Mouse (Mus musculus) neutrophil, adult 5-6 weeks (primary cell): ENCODE results near the gene Gpat3. TPM values are rescaled to one million over a fixed set of nuclear protein-coding genes. Genes with fewer than 3 reads are reported as not detected.
A peak's percentile ranks its signal among the peaks of the same experiment; 100 is the strongest.

Experiments used
- ATAC-seq: fragments of 151-379, 151-347 bp; 2 replicates; pipeline ENCODE4 v1.8.0; 2017; ENCODE audit warnings: mild to moderate bottlenecking, moderate TSS enrichment; ENCODE audit not compliant: insufficient number of reproducible peaks, poor library complexity, low FRiP score, severe bottlenecking; ENCODE audit errors: extremely low read depth
- total RNA-seq: library from RNA; stranded (forward); fragments of 200-1000 nt; gene quantifications from 2 replicates; pipeline ENCODE4 v1.2.3, GENCODE M21; 2017

The Gpat3 gene
- total RNA-seq, 1 experiment from 2014 or later = 25.6 TPM

DNA sequence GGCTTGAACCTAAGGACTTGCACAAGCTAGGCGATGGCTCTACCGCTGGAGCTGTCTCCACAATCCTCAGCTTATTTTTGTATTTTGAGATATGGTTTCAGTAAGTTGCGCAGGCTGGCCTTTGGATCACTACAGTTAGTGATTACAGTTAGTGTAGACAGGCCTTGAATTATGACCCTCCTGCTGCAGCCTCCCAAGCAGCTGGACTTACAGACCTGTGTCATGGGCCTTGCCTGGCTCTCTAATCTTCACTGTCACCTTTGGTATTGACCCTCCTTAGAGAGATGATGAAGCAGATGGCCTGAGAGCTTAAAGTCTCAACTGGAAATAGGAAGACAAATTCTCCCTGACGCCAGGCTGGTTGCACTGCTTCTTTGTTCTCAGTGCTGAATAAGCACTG is 8.4 kb downstream of the Gpat3 start:
- ATAC-seq = no peak

DNA sequence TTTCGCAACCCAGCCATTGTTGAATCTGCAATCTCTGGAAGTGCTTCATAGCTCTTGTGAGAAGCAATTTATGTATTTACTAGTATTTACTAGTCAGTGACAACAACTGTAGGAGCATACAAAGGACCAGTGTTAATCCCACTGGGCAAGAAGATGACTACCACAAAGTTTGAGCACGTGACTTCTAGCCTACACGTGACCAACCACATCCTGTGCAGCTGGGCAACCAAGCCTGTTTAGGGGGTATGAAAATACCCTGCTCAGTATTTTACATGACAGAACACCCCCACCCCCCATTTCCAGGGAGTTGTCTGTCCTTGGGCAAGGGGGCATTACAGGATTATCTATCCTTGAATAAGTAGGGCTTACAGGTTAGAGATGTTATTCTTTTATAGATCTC is 11.0 kb downstream of the Gpat3 start:
- ATAC-seq = peak; percentile 46

DNA sequence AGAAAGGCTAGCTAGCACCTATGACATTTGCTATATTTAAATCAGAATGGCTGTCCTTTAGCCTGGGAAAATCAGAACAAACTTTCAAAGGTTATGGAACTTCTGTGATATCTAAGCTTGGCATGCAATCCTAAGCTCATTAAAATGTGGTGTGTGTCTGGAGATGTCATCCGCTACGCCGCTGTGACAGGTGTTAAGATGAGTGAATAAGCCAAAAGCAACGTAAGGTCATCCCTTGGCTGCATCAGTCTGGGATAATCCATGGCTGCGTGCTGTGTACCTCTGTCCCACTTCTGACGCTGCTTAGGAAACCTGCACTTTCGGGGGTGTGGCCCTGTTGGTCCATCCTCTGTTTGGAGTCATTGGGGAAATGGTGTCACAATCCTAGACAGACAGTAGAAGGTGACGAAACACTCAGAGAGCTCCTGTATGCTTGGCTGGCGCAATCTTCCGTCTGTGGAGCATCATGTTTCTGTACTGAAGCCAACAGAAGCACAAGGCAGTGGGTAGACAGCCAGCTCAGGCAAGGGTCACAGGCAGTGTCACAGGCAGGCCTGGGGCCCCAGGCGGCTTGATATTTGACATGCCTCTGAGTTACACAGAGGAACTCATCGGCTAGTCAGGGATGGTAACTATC is 15.0 kb downstream of the Gpat3 start:
- peak; percentile 85 for ATAC-seq

DNA sequence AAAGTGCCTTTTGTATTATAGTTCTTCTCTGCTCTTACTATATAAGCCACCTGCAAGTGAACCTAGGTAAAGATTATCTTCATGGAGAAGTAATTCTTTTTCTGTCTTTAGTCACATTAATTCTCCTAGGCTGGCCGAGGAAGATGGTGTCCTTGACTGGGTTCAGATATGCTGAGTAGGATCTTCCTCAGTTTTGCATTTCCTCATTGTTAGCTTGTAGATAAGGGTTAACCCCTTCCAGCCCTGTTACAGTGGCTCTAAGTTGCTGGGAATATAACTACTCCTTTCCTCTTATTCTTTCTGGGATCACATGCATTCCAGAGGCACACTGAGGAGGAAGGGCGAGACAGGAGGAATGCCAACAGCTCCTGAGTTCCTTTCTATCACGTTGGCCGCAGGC is 15.6 kb downstream of the Gpat3 start:
- ATAC-seq = no peak

DNA sequence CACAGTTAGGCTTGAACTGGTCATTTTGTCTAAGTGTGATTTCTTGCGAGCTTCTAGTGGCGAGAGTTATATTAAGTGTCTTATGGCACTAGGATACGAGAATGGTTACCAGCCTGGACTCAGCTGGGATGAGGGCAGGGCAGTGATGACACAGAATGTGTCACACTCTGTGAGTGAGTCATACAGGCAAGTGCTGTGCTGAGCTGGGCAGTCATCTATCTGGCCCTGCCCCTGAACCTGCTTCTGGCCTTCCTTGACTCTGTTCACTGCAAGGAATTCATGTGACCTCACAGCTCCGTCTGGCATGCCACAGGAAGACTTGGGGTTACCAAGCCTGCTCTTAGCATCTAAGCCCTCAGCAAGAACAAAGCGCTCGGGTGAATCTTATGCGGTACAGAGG is 16.3 kb downstream of the Gpat3 start:
- peak; percentile 69 for ATAC-seq

DNA sequence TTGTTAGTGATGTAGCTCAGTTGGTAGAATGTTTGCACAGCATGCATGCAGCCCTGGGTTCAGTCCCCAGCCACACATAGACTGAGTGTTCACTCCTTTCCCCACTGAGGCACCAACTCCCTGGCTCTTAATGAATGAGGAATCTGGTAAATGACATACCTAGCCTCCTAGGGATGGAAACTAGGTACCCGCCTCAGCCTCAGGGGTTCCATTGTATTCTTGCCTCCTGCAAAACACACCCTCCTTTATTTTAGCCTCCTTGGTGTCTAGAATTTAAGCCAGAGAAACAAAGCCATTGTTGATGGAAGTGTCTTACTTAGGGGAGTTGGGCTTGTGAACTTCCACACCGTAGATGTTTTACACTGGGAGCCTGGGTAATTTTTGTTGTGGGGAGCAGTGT is 17.6 kb downstream of the Gpat3 start:
- no peak for ATAC-seq

DNA sequence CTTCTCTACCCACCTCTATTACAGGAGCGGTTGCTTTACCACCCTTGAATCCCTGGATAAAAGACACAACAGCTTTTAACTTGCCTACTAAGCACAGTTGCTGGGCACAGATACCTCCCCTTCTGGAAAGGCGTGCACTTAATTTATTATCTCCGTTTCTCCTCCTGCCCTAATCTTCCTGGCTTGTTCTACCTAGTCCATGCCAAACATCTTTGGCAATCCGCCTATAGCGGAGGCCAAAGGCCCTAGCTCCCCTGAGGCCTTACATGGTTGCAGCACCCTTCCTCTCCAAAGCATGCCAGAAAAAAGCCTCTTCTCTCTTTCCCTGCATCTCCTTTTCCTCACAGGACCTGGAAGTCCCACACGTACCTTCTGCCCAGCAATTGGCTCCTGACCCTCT is 18.9 kb downstream of the Gpat3 start:
- ATAC-seq = no peak

DNA sequence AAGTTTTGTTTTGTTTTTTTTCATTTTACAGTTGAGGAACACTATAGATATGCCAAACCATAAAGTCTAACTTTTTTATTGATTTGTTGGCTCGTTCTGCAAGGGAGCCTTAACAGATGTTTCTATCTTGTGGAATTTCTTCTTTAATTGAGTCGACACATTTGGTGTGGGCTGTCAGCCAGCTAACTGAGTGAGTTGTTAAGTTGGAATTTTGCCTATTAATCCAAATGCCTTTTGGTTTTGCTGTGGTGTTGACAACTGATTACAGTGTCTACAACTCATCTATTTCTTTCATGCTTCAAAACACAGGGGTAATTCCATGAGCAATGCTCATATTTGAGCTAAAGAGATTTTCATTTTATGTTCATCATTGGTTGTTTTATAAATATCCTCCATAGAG is 20.7 kb downstream of the Gpat3 start:
- no peak for ATAC-seq

DNA sequence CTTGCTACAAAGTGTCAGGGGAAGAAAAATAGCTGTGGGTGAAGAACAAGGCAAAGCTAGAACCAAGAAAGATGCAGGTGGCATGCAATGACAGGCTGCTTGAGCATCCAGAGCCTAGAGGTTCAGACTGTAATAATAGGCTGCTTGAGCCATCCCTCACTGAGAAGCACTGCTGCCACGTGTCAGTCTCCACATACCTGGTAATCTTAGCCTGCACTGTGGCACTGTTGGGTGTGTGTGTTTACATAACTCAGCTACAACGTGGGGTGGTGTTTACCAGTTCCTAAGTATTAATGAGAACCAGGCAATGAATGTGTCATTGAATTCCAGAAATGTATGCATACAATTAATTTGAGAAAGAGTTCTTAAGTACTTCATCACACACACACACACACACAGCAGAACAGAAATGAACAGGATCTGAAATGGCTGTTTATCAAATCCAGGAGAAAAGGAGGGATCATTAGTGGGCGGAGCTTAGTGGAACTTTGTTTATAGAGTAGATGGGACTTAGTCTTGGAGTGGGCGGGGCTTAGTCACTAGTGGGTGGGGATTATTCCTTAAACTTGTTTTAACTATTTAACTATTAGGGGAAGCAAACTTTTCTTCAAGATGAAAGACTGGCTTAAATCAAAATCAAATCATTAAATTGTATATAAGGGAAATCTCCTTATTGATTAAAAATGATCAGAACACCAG is 23.8 kb downstream of the Gpat3 start:
- ATAC-seq = no peak

DNA sequence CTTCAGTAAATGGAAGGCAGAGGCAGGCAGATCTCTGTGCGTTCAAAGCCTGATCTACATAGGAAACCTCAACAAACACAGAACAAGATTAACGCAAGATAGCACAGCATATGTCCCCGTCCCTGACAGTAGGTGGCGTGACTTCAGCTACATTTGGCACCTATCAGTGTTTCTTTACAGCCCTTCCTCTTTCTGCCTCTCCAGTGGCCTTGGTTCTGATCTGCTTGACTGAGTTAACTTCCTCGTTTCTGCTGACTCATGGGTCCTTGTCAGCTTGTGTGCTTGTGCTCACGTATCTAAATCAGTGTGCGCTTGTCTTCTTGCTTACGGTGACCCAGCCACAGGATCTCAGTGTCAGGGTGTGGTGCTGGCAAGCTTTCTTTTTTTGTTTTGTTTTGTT is 26.5 kb downstream of the Gpat3 start:
- peak; percentile 99 for ATAC-seq

DNA sequence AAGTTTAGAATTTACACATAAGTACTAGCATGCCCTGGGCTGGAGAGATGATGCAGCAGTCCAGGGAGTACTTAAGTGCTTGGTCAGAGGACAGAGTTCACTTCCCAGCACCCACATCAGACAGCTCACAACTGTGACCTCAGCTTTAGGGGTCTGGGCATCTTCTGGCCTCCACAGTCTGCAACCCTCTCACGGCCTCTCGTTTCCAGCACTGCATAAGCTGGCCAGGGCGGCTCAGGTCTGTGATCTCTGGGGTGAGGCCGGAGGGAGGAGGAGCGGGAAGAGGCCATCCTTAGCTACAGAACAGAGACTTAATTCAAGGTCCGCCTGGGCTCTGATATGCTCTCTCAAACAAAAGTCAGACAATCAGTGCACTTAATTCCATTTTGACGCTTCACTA is 29.2 kb downstream of the Gpat3 start:
- no peak for ATAC-seq

DNA sequence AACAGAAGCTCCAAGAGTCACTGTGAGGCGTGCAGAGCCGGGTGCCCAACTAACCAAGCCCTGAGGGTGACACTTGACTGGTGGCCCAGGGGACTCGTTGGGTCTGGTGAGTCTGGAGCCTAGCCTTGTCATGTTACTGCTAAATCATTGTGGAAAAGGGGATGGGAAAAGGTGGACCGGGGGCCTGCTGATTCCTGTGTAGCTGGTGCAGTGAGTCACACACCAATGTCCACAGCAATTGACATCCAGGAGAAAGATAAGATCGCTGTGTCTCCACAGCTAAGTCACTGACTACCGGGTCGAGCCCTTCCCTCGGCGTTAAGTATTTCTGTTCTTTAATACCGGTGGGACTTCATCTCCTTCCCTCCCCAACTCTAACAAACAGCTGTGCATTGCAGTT is 29.7 kb downstream of the Gpat3 start:
- no peak for ATAC-seq

DNA sequence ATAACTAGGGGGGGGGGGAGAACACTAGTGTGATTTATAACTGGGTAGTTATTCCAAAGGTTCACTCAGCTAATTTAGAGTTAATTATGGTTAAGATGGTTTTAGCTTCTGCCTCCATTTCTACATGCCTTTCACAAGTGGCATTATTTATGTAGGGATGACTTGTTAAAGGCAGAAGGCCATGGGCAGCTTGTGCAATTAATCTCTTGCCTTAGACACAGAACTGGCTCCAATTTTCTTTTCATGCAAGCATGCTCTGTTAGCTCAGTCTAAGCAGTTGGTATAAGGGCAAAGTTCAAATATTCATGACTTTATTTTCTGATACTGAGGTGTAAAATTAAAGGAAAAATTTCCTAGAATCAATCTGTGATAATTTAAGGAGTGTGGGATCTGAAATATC is 31.5 kb downstream of the Gpat3 start:
- ATAC-seq = no peak

DNA sequence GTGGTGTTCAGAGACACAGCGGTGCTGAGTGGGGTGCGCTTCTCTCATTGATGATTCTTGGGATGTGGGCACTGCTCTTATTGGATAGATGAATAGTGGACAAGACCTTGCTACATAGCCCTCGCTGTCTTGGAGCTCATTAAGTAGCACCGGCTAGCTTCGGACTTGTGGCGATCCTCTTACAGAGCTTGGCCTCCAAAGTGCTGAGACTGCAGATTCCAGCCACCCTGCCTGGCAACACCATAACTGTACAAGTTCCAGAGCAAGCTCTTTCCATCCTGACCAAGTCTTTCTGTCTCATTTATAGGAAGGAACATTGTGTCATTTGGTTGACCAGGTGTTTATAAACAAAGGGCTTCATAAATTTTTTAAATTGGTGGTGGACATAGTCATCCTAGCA is 39.7 kb downstream of the Gpat3 start:
- no peak for ATAC-seq

DNA sequence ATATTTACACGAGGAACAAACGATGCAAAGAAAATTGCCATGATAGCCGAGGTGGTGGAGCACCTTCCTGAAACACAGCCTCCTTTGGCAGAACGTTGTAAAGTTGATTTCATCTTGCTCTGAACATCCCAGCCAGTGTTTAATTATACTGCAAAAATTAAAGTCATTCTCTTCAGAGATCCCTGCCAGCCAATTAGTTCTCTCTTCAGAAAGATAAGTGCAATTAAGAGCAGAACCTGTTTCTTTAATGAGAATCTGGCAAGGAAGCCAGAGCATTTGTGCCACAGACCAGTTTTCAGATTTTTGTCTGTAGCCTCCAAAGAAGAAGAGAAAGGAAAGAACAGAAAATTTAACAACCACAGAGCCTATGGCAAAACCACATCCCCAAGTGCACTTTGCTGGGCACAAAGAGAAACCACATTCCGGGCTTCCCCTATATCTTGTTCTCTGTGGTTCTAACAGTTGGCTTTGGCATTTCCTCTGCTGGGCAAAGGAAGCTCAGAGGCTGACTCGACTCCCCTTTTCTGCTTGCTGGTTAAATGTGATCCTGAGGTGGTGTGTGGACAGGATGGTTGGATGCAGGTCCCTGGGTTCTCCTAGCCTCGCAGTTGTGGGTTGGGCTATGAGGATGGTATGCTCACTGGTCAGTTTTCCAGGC is 40.9 kb downstream of the Gpat3 start:
- ATAC-seq = no peak

DNA sequence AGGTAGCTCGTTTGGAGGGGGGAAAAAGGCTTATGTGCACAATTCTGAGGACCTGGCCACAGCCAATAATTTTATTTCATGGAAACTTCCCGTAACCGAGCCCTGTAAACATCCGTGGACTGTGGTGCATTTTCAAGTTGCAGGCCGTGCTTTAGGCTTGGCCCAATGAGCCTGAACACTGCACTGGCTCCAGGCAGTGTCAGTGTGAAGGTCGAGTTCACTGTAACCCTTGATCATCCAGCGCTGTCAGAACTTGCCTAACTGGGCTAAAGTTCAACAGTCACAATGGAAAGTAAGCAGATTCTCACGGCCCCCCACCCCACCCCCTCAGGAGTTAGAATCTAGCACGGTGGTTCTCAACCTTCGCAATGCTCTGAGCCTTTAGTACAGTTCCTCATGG is 50.7 kb downstream of the Gpat3 start:
- ATAC-seq = no peak

DNA sequence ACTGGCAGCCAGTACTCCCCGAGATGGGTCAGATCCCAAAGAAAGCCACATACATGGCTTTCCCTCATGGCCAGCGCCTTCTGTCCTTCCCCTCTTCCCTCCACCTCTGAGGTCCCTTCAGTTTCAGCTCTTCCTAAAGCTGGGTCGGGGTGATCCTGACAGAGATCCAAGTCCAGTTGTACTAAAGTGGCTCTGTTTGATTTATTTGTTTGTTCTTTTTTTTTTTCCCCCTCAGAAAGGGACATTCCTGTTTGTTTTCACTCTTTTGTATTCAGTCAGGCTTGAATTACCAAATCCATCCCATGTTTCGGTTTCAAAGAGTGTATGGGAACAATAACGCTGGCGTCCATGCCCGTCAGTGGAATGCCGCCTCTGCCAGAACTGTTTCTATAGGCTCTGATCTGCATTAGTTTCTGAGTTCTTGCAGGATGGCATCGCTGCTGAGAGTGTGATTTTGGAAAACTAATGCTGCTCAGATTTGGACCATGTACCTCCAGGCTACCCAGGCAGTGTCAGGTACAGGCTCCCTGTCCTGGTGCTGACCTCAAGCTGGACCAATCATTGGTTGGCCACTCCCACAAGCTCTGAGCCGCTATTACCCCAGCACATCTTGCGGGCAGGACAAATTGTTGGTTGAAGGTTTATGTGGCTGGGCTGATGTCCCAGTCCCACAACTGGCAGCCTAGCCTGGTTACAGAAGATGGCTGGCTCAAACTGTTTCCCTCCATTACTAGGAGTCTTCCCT is 54.4 kb downstream of the Gpat3 start:
- ATAC-seq = no peak

DNA sequence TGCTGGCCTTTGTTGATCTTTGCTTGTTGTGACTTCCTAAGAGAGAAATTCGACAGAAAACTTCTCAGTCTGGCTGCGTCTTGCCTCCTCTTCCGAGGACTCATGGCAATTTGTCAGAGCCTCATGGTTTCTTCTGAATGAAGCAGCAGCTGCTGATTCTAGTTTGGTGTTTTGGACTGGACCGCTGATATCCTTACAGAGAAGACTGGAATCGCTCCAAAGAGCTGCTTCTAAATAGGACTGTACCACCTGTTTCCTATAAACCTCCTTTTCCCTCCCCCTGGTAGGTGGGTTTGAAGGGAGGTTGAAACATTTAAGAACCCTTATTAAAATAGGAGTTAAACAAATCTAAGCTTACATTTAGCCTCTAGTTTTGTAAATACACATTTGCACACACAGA is 55.5 kb downstream of the Gpat3 start:
- ATAC-seq = no peak

DNA sequence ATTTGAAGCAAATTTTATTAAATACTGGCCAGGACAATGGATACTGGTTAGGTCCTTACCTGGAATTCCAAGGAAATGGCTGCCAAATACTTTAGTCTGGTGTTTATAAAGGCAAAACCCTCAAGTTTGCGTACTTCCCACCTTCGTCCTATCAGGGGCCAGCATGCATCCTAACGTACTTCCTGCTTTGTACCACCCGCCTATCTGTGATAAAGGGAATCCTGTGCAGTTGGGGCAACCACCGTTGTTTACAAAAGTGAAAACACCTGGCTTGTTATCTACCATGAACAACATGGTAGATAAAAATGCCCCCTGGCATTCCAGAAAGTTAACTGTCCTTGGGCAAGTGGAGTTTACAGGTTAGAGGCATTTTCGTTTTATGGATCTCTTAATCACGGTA is 63.0 kb downstream of the Gpat3 start:
- no peak for ATAC-seq

DNA sequence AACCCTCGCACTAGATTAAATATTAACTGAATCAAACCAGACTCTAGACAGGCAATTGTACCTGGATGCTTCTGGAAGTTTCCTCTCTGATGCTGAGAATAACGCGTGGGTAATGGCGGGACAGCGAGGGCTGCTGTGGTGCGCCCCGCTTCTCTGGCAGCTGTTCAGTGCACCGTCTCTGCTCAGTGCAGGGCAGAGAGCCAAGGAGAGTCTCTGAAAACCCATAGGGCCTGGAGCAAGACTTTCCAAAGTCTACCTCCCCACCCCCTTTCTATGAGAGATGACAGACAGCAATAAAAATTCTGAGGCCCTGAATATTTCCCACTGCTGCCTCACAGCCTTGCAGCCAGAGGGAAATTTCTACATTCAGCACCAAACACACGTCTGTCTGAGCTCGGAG is 63.4 kb downstream of the Gpat3 start:
- no peak for ATAC-seq
